Comparison of ENCODE assay signal across 23 mouse cellular contexts in genomic region chr9:44624390-44624789, GRCm38 (mm10). TPM values are rescaled to one million over a fixed set of nuclear protein-coding genes. Genes with fewer than 3 reads are reported as not detected.
DNase-seq lines count a peak whose midpoint lies in the region; ATAC-seq and TF ChIP-seq lines count a peak whose summit lies in the region.
"Had no signal": no experiment of that assay in that cellular context is flagged by ENCODE, and none has a peak within 500 bp of the region (broad histone marks: within the 10 kb centered on the region; RNA-seq: fewer than 3 reads in every experiment).

No protein-coding gene starts in this region.

- no peak overlapping the region for H3K27ac ChIP-seq in limb, embryonic 15.5 days
- H3K27ac ChIP-seq in limb, embryonic 10.5 days: no peak overlapping the region
- no peak overlapping the region for H3K27ac ChIP-seq in stomach, postnatal 0 days (replicated peaks)

- DNase-seq in heart, adult 11 months: peak; percentile 57
- DNase-seq in heart, adult 9 months (ENCODE audit: low spot score in 2 of 2): no peak
- no peak for DNase-seq in limb, embryonic 10.5 days (ENCODE audit: low spot score)
- DNase-seq in stomach, postnatal 0 days (ENCODE audit: low spot score): no peak
- no peak for DNase-seq in liver
- DNase-seq: adrenal gland, adult 2 months; adrenal gland, adult 8-10 months; adrenal gland, postnatal 10 days; adrenal gland, postnatal 14 days; adrenal gland, postnatal 25 days; adrenal gland, postnatal 36 days; B cell, adult 2 months; cerebellum, adult 11 months; cerebellum, adult 11-12 months; cerebellum, adult 18-20 months had no signal

- 0 out of 2 replicates have a peak, but pooled peaks have one; percentile 35 for ATAC-seq in limb, embryonic 15.5 days (ENCODE audit: insufficient number of reproducible peaks, low FRiP score, low TSS enrichment, low read depth)
- peak; percentile 57; the same call in 1 of the 2 replicates for ATAC-seq in stomach, postnatal 0 days (ENCODE audit: low FRiP score, low TSS enrichment)
- ATAC-seq: activated CD4-positive, CD25-positive, alpha-beta regulatory T cell, adult 4 months; CD4-positive, CD25-positive, alpha-beta regulatory T cell, adult 4 months; Patski had no signal

- 54% methylated on average over 5 of the region's 5 CpGs for WGBS in limb, embryonic 15.5 days
- 75% methylated on average over 5 of the region's 5 CpGs for WGBS in limb, embryonic 10.5 days
- WGBS in stomach, postnatal 0 days: 45% methylated on average over 5 of the region's 5 CpGs

- no peak for TF ChIP-seq EP300 in stomach, postnatal 0 days (optimal IDR thresholded peaks at IDR 0.05)

- H3K27me3 ChIP-seq in limb, embryonic 15.5 days: no peaks in the 10 kb centered on the region
- no peaks in the 10 kb centered on the region for H3K27me3 ChIP-seq in limb, embryonic 10.5 days (ENCODE audit: low read depth, poor library complexity, severe bottlenecking)
- no peaks in the 10 kb centered on the region for H3K27me3 ChIP-seq in stomach, postnatal 0 days (ENCODE audit: control insufficient read depth, insufficient read depth, low read length)
- H3K27me3 ChIP-seq: CH12.LX, Patski had no signal

- no peak overlapping the region for H3K9ac ChIP-seq in limb, embryonic 15.5 days
- H3K9ac ChIP-seq in stomach, postnatal 0 days (ENCODE audit: low read length): no peak overlapping the region

- H3K4me3 ChIP-seq in limb, embryonic 15.5 days: no peak overlapping the region
- no peak overlapping the region for H3K4me3 ChIP-seq in limb, embryonic 10.5 days
- H3K4me3 ChIP-seq in stomach, postnatal 0 days (ENCODE audit: low read depth, low read length): no peak overlapping the region

- no peak overlapping the region for H3K4me2 ChIP-seq in limb, embryonic 15.5 days
- H3K4me2 ChIP-seq in stomach, postnatal 0 days (replicated peaks; ENCODE audit: low read depth): no peak overlapping the region

- H3K9me3 ChIP-seq in limb, embryonic 15.5 days: no peaks in the 10 kb centered on the region
- no peaks in the 10 kb centered on the region for H3K9me3 ChIP-seq in limb, embryonic 10.5 days (replicated peaks)
- H3K9me3 ChIP-seq in stomach, postnatal 0 days (ENCODE audit: control insufficient read depth, low read length): no peaks in the 10 kb centered on the region
- H3K9me3 ChIP-seq: G1E had no signal

- H3K4me1 ChIP-seq in limb, embryonic 15.5 days: no peaks in the 10 kb centered on the region
- H3K4me1 ChIP-seq in limb, embryonic 10.5 days: no peaks in the 10 kb centered on the region
- H3K4me1 ChIP-seq in stomach, postnatal 0 days (replicated peaks; ENCODE audit: control insufficient read depth, insufficient read depth): no peaks in the 10 kb centered on the region

- TF ChIP-seq CTCF in stomach, postnatal 0 days (IDR thresholded peaks at IDR 0.05; ENCODE audit: low read depth): no peak

- H3K36me3 ChIP-seq in limb, embryonic 15.5 days: peaks cover 69% of the 10 kb centered on the region
- peaks cover 100% of the 10 kb centered on the region for H3K36me3 ChIP-seq in limb, embryonic 10.5 days
- peaks cover 30% of the 10 kb centered on the region for H3K36me3 ChIP-seq in stomach, postnatal 0 days (ENCODE audit: control insufficient read depth, insufficient read depth, low read length)

RNA-seq across cellular contexts. Expression of gene Ddx6, which starts 19.7 kb away (rescaled TPM):
- 17.7 and 18.4 TPM in 2 replicates for polyA plus RNA-seq in limb, embryonic 15.5 days (2015; fragmentation: Nextera tagmentation; extraction: Ambion mirVana)
- polyA plus RNA-seq in limb, embryonic 10.5 days (2016; fragmentation: Nextera tagmentation; extraction: Ambion mirVana): 17.2 and 23.3 TPM in 2 replicates
- 7.9 and 10.4 TPM in 2 replicates for polyA plus RNA-seq in stomach, postnatal 0 days (2015; fragmentation: Nextera tagmentation; extraction: Ambion mirVana)

RNA-seq across cellular contexts. Expression of gene Treh, which starts 48.6 kb away (rescaled TPM):
- polyA plus RNA-seq in limb, embryonic 15.5 days (2015; fragmentation: Nextera tagmentation; extraction: Ambion mirVana): not detected in 2 replicates
- not detected in 2 replicates for polyA plus RNA-seq in limb, embryonic 10.5 days (2016; fragmentation: Nextera tagmentation; extraction: Ambion mirVana)
- polyA plus RNA-seq in stomach, postnatal 0 days (2015; fragmentation: Nextera tagmentation; extraction: Ambion mirVana): not detected in 2 replicates
- polyA plus RNA-seq: activated CD4-positive, CD25-positive, alpha-beta regulatory T cell, adult 4 months; adrenal gland, adult 2 months; brain, embryonic 14.5 days; C2C12; CD4-positive, CD25-positive, alpha-beta regulatory T cell, adult 4 months; G1E; Patski had no signal
